Mouse (Mus musculus): Measurements from ENCODE around the gene Pnpla1.

The Pnpla1 gene

DNA sequence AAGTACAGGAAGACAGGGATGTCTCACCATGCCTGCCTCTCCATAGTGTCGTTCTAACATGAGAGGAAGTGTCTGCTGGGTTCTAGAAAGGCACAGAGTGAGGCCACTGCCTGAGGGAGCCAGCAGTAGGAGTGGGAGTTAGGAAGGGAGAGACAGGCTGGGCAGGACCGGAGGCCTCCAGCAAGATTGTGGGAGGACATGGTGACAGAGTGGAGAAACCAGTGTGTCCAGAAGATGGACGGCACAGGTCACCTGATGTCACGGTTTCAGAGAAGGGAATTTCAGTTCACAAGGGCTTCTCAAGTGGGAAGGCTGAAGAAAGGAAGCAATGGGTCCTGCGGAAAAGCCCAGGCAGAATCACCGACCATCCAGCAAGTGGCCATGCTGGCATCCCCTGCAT is 6.3 kb downstream of the Pnpla1 start:
- no peak for DNase-seq (ENCODE audit: low read depth, low spot score)
- H3K36me3 ChIP-seq (ENCODE audit: control insufficient read depth, insufficient read depth, low read length, poor library complexity, severe bottlenecking) = no peaks in the 10 kb centered on the region
- no peaks in the 10 kb centered on the region for H3K27me3 ChIP-seq (ENCODE audit: control insufficient read depth, insufficient read depth, low read length, poor library complexity, severe bottlenecking)

DNA sequence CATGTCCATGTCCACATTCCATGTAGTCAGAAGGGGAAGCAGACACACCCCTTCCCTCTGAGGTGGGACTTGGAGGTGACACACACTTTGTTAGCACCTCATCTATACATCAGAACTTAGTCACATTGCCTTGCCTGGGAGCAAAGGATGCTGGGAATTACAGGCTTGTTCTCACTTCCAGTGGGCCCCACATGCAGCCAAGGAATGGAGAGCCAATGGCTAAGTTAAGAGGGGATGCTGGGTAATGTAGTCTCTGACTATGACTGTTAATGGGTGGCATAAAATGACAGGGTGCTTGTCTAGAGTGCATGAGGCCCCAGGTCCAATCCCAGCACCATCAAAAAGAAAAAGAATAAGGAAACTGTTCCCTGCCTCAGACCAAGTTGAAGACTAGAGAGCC is 8.7 kb downstream of the Pnpla1 start:
- no peaks in the 10 kb centered on the region for H3K36me3 ChIP-seq (ENCODE audit: control insufficient read depth, insufficient read depth, low read length, poor library complexity, severe bottlenecking)
- H3K27me3 ChIP-seq (ENCODE audit: control insufficient read depth, insufficient read depth, low read length, poor library complexity, severe bottlenecking) = no peaks in the 10 kb centered on the region
- no peak for DNase-seq (ENCODE audit: low read depth, low spot score)

- no peak for DNase-seq (ENCODE audit: low read depth, low spot score)
- Histone ChIP-seq H3K36me3 (ENCODE audit: control insufficient read depth, insufficient read depth, low read length, poor library complexity, severe bottlenecking) (no peaks in the 10 kb centered on the region), H3K27me3 (ENCODE audit: control insufficient read depth, insufficient read depth, low read length, poor library complexity, severe bottlenecking) (no peaks in the 10 kb centered on the region)
These were observed 9.2 kb downstream of the Pnpla1 start for GRCm38 (mm10) chr17:28867381-28867780.

DNA sequence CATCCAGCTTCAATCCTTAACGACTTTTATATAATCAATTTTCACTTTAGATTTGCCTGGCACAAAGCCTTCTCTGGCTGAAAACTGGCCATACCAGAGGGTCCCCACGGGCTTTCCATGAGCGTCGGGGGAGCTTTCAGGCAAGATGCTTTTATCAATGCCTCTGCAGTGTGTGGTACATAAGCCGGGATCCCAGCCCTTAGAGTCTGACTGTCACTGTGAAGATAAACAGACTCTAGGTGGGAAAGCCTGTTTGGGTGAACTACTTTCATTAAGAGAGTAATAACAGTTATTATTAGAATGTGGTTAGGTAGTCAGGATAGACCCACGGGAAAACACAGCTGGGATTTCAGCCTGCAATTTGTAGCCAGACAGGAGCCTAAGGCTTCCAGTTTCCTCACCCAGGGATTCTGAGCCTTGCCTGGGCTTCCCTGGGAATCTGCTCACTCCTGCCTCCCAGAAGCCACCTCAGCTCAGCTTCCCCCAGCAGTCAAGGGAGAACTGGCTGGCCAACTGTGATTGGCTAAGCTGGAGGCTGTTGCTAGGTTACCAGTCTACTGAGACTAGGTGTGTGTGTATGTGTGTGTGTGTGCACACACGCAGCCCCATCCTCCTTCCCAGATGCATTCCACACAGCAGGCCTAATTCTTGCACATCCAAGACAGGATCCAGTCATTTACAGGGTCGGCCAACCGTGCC is 11.3 kb downstream of the Pnpla1 start:
- Histone ChIP-seq H3K36me3 (ENCODE audit: control insufficient read depth, insufficient read depth, low read length, poor library complexity, severe bottlenecking) (no peaks in the 10 kb centered on the region), H3K27me3 (ENCODE audit: control insufficient read depth, insufficient read depth, low read length, poor library complexity, severe bottlenecking) (no peaks in the 10 kb centered on the region)
- no peak for DNase-seq (ENCODE audit: low read depth, low spot score)

DNA sequence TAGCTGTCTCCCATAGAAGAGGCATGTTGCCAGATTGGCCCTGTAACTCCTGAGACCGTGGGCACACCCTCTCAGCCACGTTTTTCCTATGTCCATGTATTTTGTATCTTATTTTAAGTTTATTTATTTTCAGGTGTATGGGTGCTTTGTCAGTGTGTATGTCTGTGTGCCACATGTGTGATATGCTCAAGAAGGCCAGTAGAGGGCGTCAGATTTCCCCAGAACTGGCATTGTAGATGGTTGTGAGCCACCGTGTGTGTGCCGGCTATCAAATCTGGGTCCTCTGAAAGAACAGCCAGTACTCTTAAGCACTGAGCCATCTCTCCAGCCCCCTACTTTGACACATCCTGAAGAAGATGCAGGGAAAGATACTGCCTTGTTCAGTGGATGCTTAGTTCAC is 12.2 kb downstream of the Pnpla1 start:
- Histone ChIP-seq H3K36me3 (ENCODE audit: control insufficient read depth, insufficient read depth, low read length, poor library complexity, severe bottlenecking) (no peaks in the 10 kb centered on the region), H3K27me3 (ENCODE audit: control insufficient read depth, insufficient read depth, low read length, poor library complexity, severe bottlenecking) (no peaks in the 10 kb centered on the region)
- no peak for DNase-seq (ENCODE audit: low read depth, low spot score)

GRCm38 (mm10) chr17:28871831-28872230 is 13.6 kb downstream of the Pnpla1 start:
- Histone ChIP-seq H3K27me3 (ENCODE audit: control insufficient read depth, insufficient read depth, low read length, poor library complexity, severe bottlenecking) (no peaks in the 10 kb centered on the region), H3K36me3 (ENCODE audit: control insufficient read depth, insufficient read depth, low read length, poor library complexity, severe bottlenecking) (no peaks in the 10 kb centered on the region)
- DNase-seq (ENCODE audit: low read depth, low spot score) = no peak

DNA sequence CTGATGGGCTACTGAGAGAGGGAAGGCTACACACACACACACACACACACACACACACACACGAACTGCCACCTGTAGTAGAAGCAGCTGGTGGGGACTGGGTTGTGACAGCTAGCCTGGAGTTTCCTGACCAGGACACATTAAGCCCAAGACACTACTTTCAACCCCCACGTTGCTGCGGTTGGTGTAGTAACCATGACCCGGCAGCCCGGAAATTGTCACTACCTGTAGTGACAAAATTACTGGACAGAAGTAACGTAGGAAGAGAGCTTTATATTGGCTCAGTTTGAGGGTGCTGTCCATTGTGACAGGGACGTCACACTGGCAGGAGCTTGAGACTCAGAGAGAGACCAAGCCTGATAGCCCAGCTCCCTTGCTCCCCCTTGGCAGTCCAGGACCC is 14.1 kb downstream of the Pnpla1 start:
- no peaks in the 10 kb centered on the region for H3K36me3 ChIP-seq (ENCODE audit: control insufficient read depth, insufficient read depth, low read length, poor library complexity, severe bottlenecking)
- DNase-seq (ENCODE audit: low read depth, low spot score) = no peak
- H3K27me3 ChIP-seq (ENCODE audit: control insufficient read depth, insufficient read depth, low read length, poor library complexity, severe bottlenecking) = no peaks in the 10 kb centered on the region

- no peak for DNase-seq (ENCODE audit: low read depth, low spot score)
- Histone ChIP-seq H3K36me3 (ENCODE audit: control insufficient read depth, insufficient read depth, low read length, poor library complexity, severe bottlenecking) (no peaks in the 10 kb centered on the region), H3K27me3 (ENCODE audit: control insufficient read depth, insufficient read depth, low read length, poor library complexity, severe bottlenecking) (no peaks in the 10 kb centered on the region)
These were observed 16.0 kb downstream of the Pnpla1 start for GRCm38 (mm10) chr17:28874216-28874615.

- H3K27me3 ChIP-seq (ENCODE audit: control insufficient read depth, insufficient read depth, low read length, poor library complexity, severe bottlenecking) = no peaks in the 10 kb centered on the region
These were observed 16.6 kb downstream of the Pnpla1 start for GRCm38 (mm10) chr17:28874825-28875224.

DNA sequence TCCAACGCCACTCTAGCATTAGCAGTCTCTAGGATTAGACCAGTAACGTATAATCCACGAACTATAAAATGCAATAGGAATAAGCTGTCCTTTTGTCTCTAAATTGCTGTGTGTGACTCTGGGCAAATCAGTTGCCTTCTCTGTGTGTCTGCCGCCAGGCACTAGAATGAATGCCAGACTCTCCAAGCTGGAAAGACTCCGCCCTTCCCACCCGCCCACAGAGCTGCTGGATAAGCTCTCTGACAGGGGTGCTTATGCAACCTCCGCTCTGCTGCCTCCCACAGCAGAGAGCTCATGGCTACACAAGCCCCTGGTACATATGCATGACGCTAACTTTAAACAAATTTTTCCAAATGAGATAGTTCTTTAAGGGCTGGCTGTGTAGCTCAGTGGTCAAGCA is 17.1 kb downstream of the Pnpla1 start:
- DNase-seq (ENCODE audit: low read depth, low spot score) = no peak
- H3K27me3 ChIP-seq (ENCODE audit: control insufficient read depth, insufficient read depth, low read length, poor library complexity, severe bottlenecking) = no peaks in the 10 kb centered on the region
- H3K36me3 ChIP-seq (ENCODE audit: control insufficient read depth, insufficient read depth, low read length, poor library complexity, severe bottlenecking) = no peaks in the 10 kb centered on the region

More at GRCm38 (mm10) chr17:28874825-28875224, 16.6 kb downstream of the Pnpla1 start:
- DNase-seq (ENCODE audit: low read depth, low spot score) = no peak
- H3K36me3 ChIP-seq (ENCODE audit: control insufficient read depth, insufficient read depth, low read length, poor library complexity, severe bottlenecking) = no peaks in the 10 kb centered on the region

DNA sequence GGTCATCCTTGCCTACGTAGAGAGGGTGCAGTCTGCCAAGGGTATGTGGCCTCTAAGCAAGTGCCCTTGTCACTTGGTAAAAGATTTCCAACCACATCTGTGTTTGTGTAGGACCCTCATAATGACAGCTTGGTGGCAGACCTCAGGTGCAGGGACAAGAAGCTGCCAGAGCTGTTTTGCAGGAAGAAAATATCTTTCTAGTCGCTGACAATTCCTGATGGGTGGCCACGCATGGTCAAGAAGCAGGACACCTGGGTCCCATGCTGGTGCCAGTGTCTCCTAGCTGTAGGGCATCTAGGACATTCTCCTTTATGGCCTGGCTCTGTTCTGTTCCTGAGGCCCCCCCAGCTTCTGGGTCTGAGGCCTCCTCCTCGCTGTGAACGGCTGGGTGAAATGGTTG is 18.1 kb downstream of the Pnpla1 start:
- H3K36me3 ChIP-seq (ENCODE audit: control insufficient read depth, insufficient read depth, low read length, poor library complexity, severe bottlenecking) = no peaks in the 10 kb centered on the region
- H3K27me3 ChIP-seq (ENCODE audit: control insufficient read depth, insufficient read depth, low read length, poor library complexity, severe bottlenecking) = no peaks in the 10 kb centered on the region
- DNase-seq (ENCODE audit: low read depth, low spot score) = no peak

DNA sequence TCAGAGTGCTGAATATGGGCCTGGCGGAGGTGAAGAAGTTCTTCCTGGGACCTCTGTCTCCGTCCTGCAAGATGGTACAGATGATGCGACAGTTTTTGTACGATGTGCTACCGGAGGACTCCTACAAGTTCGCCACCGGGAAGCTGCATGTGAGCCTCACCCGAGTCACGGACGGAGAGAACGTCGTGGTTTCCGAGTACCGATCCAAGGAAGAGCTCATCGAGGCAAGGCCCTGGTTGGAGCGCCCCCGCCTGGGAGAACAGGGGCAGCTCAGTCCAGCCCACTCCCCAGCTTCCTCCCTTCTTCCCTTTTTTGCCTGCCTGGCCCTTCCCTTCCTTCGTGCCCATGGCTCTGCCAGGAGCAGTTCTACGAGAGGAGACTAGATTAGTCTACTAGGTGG is 18.6 kb downstream of the Pnpla1 start:
- Histone ChIP-seq H3K27me3 (ENCODE audit: control insufficient read depth, insufficient read depth, low read length, poor library complexity, severe bottlenecking) (no peaks in the 10 kb centered on the region), H3K36me3 (ENCODE audit: control insufficient read depth, insufficient read depth, low read length, poor library complexity, severe bottlenecking) (no peaks in the 10 kb centered on the region)
- no peak for DNase-seq (ENCODE audit: low read depth, low spot score)

- no peaks in the 10 kb centered on the region for H3K27me3 ChIP-seq (ENCODE audit: control insufficient read depth, insufficient read depth, low read length, poor library complexity, severe bottlenecking)
- H3K36me3 ChIP-seq (ENCODE audit: control insufficient read depth, insufficient read depth, low read length, poor library complexity, severe bottlenecking) = no peaks in the 10 kb centered on the region
- peak; percentile 81 for DNase-seq (ENCODE audit: low read depth, low spot score)
These were observed 21.8 kb downstream of the Pnpla1 start for GRCm38 (mm10) chr17:28879931-28880391.

- peak; percentile 89 for DNase-seq (ENCODE audit: low read depth, low spot score)
- no peaks in the 10 kb centered on the region for H3K36me3 ChIP-seq (ENCODE audit: control insufficient read depth, insufficient read depth, low read length, poor library complexity, severe bottlenecking)
- H3K27me3 ChIP-seq (ENCODE audit: control insufficient read depth, insufficient read depth, low read length, poor library complexity, severe bottlenecking) = no peaks in the 10 kb centered on the region
These were observed 24.1 kb downstream of the Pnpla1 start for GRCm38 (mm10) chr17:28882316-28882715.

DNA sequence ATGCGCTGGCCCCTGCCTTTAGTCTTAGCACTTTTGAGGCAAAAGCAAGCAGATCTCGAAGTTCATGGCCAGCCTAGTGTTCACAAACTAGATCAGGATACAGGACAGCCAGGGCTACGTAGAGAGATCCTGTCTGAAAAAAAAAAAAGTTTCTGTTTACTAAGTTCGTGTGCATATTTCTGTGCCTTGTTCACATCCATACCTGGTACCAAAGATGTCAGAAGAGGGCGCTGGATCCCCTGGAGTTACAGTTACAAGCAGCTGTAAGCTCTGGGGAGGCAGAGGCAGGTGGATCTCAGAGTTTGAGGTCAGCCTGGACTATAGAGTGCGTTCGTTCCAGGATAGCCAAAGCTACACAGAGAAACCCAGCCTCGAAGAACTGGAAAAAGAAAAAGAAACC is 24.6 kb downstream of the Pnpla1 start:
- Histone ChIP-seq H3K27me3 (ENCODE audit: control insufficient read depth, insufficient read depth, low read length, poor library complexity, severe bottlenecking) (no peaks in the 10 kb centered on the region), H3K36me3 (ENCODE audit: control insufficient read depth, insufficient read depth, low read length, poor library complexity, severe bottlenecking) (no peaks in the 10 kb centered on the region)
- DNase-seq (ENCODE audit: low read depth, low spot score) = peak; percentile 70

GRCm38 (mm10) chr17:28883941-28884516 is 25.8 kb downstream of the Pnpla1 start:
- Histone ChIP-seq H3K36me3 (ENCODE audit: control insufficient read depth, insufficient read depth, low read length, poor library complexity, severe bottlenecking) (no peaks in the 10 kb centered on the region), H3K27me3 (ENCODE audit: control insufficient read depth, insufficient read depth, low read length, poor library complexity, severe bottlenecking) (no peaks in the 10 kb centered on the region)
- DNase-seq (ENCODE audit: low read depth, low spot score) = no peak
